Mouse (Mus musculus): ENCODE results near the gene Unc5cl. TPM values are rescaled to one million over a fixed set of nuclear protein-coding genes. Genes with fewer than 3 reads are reported as not detected.

Gene Unc5cl
- polyA plus RNA-seq, 1 experiment from 2014 or later = 0.15 TPM

DNA sequence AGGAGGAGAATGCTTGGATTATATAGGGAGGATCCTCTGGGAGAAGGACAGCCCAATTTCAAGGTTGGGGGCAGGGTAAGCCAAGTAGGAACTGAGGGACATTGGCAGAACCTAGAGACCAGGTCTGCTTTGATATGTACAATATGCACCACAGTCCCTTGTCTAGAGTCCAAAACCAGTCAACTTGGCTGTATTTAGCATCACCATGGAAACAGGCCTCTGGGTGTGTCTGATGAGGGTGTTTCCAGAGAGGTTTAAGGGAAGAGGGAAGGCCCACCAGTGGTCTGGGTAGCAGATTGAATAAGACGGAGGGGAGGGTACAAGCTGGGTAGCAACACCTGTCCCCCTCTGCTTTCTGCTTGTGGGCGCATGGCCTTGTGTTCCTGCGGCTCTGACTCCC is 34.8 kb downstream of the Unc5cl start:
- Histone ChIP-seq H3K27ac (no peak overlapping the region), H3K4me2 (no peak overlapping the region), H3K4me1 (no peaks in the 10 kb centered on the region), H3K36me3 (ENCODE audit: poor library complexity, severe bottlenecking) (no peaks in the 10 kb centered on the region), H3K9me3 (replicated peaks) (no peaks in the 10 kb centered on the region), H3K27me3 (no peaks in the 10 kb centered on the region), H3K9ac (no peak overlapping the region), H3K4me3 (no peak overlapping the region)
- WGBS = 91% methylated on average over 3 of the region's 3 CpGs
- no peak for ATAC-seq

DNA sequence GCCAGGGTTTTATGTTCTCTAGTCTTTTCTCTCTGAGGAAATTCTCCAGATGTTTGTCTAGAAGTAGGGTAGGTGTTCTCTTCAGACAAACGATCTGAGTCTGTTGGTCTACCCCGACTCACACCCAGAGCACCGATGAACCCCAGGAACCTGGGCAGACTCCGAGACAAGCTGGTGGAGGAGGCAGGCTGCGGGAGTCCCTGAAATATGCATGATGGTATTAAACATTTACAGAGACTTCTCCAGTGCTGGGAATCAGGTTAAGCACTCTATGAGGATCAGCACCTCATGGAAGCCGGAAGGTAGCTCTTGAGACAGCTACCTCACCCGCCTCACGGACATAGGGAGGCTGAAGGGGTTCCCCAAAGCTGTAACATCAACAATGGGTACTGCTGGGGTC is 37.9 kb downstream of the Unc5cl start:
- H3K4me3 ChIP-seq = no peak overlapping the region
- no peak overlapping the region for H3K4me2 ChIP-seq
- no peak for ATAC-seq
- no peaks in the 10 kb centered on the region for H3K9me3 ChIP-seq (replicated peaks)
- H3K4me1 ChIP-seq = no peaks in the 10 kb centered on the region
- WGBS = 93% methylated on average over 8 of the region's 8 CpGs
- H3K27me3 ChIP-seq = no peaks in the 10 kb centered on the region
- H3K36me3 ChIP-seq (ENCODE audit: poor library complexity, severe bottlenecking) = no peaks in the 10 kb centered on the region
- H3K9ac ChIP-seq = no peak overlapping the region
- H3K27ac ChIP-seq = no peak overlapping the region

DNA sequence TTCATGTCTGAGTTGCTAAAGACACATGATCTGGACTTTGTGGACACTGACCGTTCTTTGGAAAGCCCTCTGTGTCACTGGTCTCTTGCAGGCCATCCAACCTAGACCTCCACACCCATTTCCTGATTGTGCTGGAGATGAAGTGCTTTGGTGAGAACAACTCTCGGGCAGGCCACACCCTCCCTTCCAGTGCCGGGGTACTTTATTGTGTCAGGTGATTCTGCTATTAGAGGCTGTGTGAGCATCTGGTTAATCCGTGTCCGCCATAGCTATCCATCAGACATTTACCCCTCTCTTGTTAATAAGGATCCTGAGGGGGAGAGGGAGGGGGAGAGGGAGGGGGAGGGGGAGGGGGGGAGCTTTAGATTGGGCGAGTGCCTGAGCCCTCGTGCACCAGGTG is 38.9 kb downstream of the Unc5cl start:
- H3K4me2 ChIP-seq = no peak overlapping the region
- H3K9me3 ChIP-seq (replicated peaks) = no peaks in the 10 kb centered on the region
- WGBS = 51% methylated on average over 7 of the region's 7 CpGs
- H3K4me1 ChIP-seq = no peaks in the 10 kb centered on the region
- no peak overlapping the region for H3K9ac ChIP-seq
- H3K36me3 ChIP-seq (ENCODE audit: poor library complexity, severe bottlenecking) = no peaks in the 10 kb centered on the region
- H3K27me3 ChIP-seq = no peaks in the 10 kb centered on the region
- peak; percentile 21; the same call in 1 of the 2 replicates for ATAC-seq
- H3K27ac ChIP-seq = no peak overlapping the region
- H3K4me3 ChIP-seq = no peak overlapping the region

DNA sequence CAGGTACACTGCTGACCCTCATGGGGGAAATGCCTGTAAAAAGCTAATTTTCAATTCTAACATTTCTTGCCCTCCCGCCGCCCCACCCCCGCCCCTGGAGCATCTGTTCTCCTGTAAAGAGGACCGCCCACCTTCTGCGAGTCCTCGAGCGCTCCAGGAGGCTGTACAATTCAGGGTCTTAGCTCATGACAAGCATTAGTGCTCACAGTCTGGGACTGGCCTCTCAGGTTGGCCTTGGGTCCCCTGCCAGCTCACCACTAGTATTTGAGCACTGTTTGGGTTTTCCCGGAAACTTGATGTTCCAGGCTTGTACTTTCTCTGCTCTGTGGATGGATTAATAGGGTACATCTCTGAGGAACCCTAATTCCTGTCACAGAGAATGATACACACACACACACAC is 39.3 kb downstream of the Unc5cl start:
- no peak overlapping the region for H3K4me3 ChIP-seq
- H3K9ac ChIP-seq = no peak overlapping the region
- no peaks in the 10 kb centered on the region for H3K9me3 ChIP-seq (replicated peaks)
- H3K36me3 ChIP-seq (ENCODE audit: poor library complexity, severe bottlenecking) = no peaks in the 10 kb centered on the region
- H3K4me2 ChIP-seq = no peak overlapping the region
- no peaks in the 10 kb centered on the region for H3K4me1 ChIP-seq
- H3K27me3 ChIP-seq = no peaks in the 10 kb centered on the region
- 63% methylated on average over 8 of the region's 8 CpGs for WGBS
- ATAC-seq = peak; percentile 27; the same call in 1 of the 2 replicates
- H3K27ac ChIP-seq = no peak overlapping the region

DNA sequence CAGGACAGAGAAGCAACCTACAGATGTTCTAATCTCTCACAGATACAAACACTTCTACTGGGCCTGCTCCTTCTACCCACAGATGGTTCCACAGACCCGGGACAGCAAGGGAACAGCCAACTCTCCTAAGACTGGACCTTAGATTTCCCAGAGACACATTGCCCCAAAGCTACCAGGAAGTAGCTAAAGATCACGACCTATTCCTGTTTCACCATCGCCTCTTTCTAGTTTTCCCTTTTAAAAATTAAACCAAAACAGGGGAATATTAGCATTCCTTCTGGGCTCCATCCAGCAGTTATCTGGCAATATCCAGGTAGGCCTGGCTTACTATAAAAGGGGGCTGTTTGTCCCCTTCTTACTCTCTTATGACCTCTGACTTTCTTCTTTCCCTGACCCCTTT is 43.3 kb downstream of the Unc5cl start:
- Histone ChIP-seq H3K4me2 (no peak overlapping the region), H3K4me3 (no peak overlapping the region), H3K27ac (no peak overlapping the region), H3K36me3 (ENCODE audit: poor library complexity, severe bottlenecking) (no peaks in the 10 kb centered on the region), H3K9ac (no peak overlapping the region), H3K4me1 (no peaks in the 10 kb centered on the region), H3K27me3 (no peaks in the 10 kb centered on the region), H3K9me3 (replicated peaks) (no peaks in the 10 kb centered on the region)
- 87% methylated on average over 3 of the region's 3 CpGs for WGBS
- no peak for ATAC-seq

DNA sequence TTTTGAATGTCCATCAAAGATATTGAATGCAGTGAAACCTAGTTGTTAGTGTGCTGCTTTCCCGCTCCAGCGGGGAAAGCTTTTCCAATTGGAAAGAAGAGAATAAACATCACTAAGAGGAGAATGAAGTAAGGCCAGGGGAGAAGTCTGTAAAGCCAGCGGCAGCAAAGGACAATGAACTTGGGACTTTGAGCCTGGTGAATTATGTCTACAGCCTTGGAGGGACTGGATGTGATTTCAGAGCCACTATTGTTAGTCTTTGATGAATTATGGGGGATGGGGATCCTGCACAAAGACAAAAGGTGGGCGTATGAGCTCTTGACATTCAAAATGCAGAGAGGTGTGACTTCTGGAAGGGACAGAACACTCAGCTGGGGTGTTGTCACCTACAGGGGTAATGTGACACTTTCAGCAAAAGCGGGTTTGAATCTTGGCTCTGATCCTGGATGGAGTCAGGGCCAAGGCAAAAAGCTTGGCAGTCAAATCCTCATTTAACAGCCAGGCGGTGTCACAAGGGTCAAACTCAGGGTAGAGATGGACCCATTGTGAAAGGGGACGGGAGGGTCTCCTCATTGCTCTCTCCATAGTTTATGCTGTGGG is 46.2 kb downstream of the Unc5cl start:
- 0 out of 2 replicates have a peak, but pooled peaks cover 4% of the 10 kb centered on the region for H3K9me3 ChIP-seq (replicated peaks)
- H3K27me3 ChIP-seq = no peaks in the 10 kb centered on the region
- ATAC-seq = no peak
- H3K27ac ChIP-seq = no peak overlapping the region
- no peaks in the 10 kb centered on the region for H3K36me3 ChIP-seq (ENCODE audit: poor library complexity, severe bottlenecking)
- H3K4me3 ChIP-seq = no peak overlapping the region
- H3K9ac ChIP-seq = no peak overlapping the region
- H3K4me1 ChIP-seq = peaks cover 20% of the 10 kb centered on the region
- no peak overlapping the region for H3K4me2 ChIP-seq
- 81% methylated on average over 7 of the region's 7 CpGs for WGBS

DNA sequence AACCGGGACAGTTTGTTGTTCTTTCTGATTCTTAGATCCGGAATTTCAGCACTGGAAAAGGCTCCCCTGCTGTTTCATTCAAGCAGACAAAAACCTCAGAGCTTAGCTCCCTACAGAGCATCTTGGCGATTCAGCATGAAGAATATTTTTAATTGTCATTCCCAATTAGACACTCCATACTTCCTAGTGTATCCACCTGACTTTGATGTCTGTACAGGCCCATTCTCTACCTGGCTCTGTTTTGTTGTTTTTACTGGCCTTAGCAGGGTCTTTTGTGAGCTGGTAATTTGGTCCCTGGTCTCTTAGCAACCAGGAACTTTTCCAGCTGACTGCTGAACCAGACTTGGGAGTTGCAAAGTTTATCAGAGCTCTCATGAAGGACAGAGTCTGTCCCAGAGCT is 50.3 kb downstream of the Unc5cl start:
- ATAC-seq = no peak
- WGBS = 0% methylated on average over 3 of the region's 3 CpGs
- Histone ChIP-seq H3K9me3 (replicated peaks) (0 out of 2 replicates have a peak, but pooled peaks cover 4% of the 10 kb centered on the region), H3K27me3 (no peaks in the 10 kb centered on the region), H3K36me3 (ENCODE audit: poor library complexity, severe bottlenecking) (no peaks in the 10 kb centered on the region), H3K4me3 (no peak overlapping the region), H3K4me1 (peaks cover 20% of the 10 kb centered on the region), H3K27ac (peak overlapping the region; percentile 48), H3K4me2 (no peak overlapping the region), H3K9ac (0 out of 2 replicates have a peak overlapping the region, but pooled peaks have one; percentile 9)

DNA sequence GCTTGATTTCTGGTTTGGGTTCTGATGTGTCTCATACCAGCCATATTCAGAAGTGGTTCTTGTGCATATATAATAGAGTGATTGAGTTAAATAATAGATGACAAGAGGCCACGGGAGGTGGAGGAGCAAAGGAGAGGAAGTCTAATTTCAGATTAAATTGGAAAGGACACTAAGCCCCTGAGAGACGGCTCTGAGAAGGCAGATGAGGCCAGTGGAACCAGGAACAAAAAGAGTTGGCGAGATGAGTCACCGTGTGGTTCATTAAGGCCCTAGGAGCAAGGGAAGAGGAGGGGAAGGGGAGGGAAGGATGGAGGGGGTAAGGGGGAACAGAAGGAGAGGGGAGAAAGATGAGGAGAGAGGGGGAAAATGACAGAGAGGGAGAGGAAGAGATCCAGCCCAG is 52.3 kb downstream of the Unc5cl start:
- no peaks in the 10 kb centered on the region for H3K27me3 ChIP-seq
- peaks cover 20% of the 10 kb centered on the region for H3K4me1 ChIP-seq
- ATAC-seq = no peak

DNA sequence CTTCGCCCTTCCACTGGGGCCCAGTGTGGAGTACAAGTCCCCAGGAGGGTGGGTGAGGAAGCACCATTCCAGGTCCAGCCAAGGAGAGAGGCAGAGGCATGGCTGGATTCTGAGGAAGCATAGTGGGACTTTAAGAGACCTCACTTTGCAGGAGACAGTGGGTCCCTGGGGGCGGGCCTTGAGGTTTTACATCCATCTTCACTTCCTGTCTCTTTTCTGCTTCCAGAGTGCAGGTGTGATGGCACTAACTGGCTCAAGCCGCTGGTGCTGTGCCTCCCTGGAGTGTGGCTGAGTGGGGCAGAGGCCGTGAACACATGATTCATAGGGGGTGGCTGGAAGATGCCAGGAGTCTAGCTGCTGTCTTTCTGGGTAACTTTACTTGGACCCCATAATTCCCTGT is 54.9 kb downstream of the Unc5cl start:
- Histone ChIP-seq H3K36me3 (ENCODE audit: poor library complexity, severe bottlenecking) (no peaks in the 10 kb centered on the region), H3K4me1 (peaks cover 24% of the 10 kb centered on the region), H3K4me2 (no peak overlapping the region), H3K9ac (no peak overlapping the region), H3K27ac (no peak overlapping the region), H3K27me3 (no peaks in the 10 kb centered on the region), H3K4me3 (no peak overlapping the region), H3K9me3 (replicated peaks) (no peaks in the 10 kb centered on the region)
- ATAC-seq = no peak
- 79% methylated on average over 4 of the region's 4 CpGs for WGBS

More for the DNA sequence above, 52.3 kb downstream of the Unc5cl start:
- Histone ChIP-seq H3K9ac (no peak overlapping the region), H3K36me3 (ENCODE audit: poor library complexity, severe bottlenecking) (no peaks in the 10 kb centered on the region), H3K4me3 (no peak overlapping the region), H3K9me3 (replicated peaks) (0 out of 2 replicates have a peak, but pooled peaks cover 4% of the 10 kb centered on the region), H3K27ac (no peak overlapping the region), H3K4me2 (no peak overlapping the region)
- 30% methylated on average over 4 of the region's 4 CpGs for WGBS

DNA sequence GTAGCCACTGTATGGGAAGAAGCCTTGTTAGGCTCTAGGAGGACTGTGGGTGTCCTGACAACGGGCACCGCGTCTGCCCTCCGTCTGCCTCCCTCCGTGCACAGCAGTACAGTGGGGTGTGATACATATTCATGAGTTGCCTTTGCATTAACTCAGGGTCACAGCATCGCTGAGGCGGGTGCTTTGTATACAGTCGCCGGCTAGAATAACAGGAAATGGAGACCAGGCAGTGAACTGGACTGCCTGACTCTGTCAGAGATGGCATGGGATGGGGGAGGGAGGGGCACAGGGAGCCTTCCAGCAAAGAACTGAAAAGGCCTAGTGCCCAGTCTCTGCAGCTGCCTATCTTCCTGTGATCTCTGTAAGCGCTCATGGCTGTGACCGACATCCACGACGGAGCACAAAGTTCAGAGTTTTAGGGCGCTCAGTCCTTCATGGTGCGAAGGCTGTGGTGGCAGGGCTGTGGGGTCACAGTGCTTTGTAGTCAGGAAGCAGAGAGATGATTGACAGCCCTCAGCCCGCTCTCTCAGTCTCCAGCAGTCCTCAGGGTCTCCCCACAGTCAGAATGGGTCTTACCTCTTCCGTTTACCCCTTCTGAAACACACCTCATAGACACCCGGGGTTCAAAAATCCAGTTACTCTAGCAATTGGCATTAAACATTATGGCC is 58.0 kb downstream of the Unc5cl start:
- no peaks in the 10 kb centered on the region for H3K27me3 ChIP-seq
- peak overlapping the region; percentile 21; the same call in 1 of the 2 replicates for H3K9ac ChIP-seq
- H3K4me1 ChIP-seq = peaks cover 10% of the 10 kb centered on the region
- no peak overlapping the region for H3K4me3 ChIP-seq
- H3K36me3 ChIP-seq (ENCODE audit: poor library complexity, severe bottlenecking) = no peaks in the 10 kb centered on the region
- peak; percentile 96 for ATAC-seq
- no peaks in the 10 kb centered on the region for H3K9me3 ChIP-seq (replicated peaks)
- peak overlapping the region; percentile 20 for H3K4me2 ChIP-seq
- peak overlapping the region; percentile 3; the same call in 1 of the 2 replicates for H3K27ac ChIP-seq
- WGBS = 30% methylated on average over 18 of the region's 18 CpGs

DNA sequence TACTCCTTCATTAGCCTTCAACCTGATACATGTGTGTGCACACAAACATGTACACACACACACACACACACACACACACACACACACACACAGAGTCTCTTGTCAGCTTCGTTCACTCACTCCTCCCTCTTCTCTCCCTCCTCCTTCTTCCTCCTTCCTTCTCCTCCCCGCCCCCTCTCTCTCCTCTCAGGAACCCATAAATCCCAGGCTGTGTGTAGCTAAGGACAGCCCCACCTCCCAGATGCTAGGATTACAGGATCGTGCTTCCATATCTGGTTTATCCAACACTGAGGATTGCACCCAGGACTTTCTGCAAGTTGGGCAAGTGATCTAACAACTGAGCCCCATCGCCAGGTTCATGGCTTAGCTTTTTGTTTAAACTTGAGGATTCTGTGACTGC is 59.9 kb downstream of the Unc5cl start:
- peaks cover 10% of the 10 kb centered on the region for H3K4me1 ChIP-seq
- H3K27ac ChIP-seq = no peak overlapping the region
- no peaks in the 10 kb centered on the region for H3K27me3 ChIP-seq
- no peaks in the 10 kb centered on the region for H3K36me3 ChIP-seq (ENCODE audit: poor library complexity, severe bottlenecking)
- no peak overlapping the region for H3K4me3 ChIP-seq
- H3K4me2 ChIP-seq = no peak overlapping the region
- ATAC-seq = no peak
- WGBS = 56% methylated on average over 4 of the region's 4 CpGs
- no peaks in the 10 kb centered on the region for H3K9me3 ChIP-seq (replicated peaks)
- no peak overlapping the region for H3K9ac ChIP-seq

DNA sequence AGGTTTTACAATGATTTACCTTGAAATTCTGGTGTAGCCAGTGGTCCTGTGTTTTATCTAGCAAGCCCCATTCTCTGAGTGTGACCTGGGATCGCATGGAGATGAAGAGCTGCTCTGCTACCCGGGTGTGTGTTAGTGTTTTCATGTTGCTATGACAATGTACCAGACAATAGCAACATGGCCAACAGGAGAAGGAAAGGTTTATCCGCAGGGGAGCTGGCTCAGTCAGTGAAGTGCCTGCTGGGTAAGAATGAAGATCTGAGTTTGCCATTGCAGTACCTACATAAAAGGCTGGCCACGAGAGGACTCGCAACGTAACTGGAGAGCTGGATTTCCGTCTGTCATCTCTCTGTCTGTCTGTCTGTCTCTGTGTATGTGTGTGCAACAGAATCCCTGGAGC is 64.3 kb downstream of the Unc5cl start:
- no peak for ATAC-seq
- Histone ChIP-seq H3K27me3 (no peaks in the 10 kb centered on the region), H3K4me3 (no peak overlapping the region), H3K4me1 (no peaks in the 10 kb centered on the region), H3K9ac (no peak overlapping the region), H3K9me3 (replicated peaks) (no peaks in the 10 kb centered on the region), H3K36me3 (ENCODE audit: poor library complexity, severe bottlenecking) (no peaks in the 10 kb centered on the region), H3K27ac (no peak overlapping the region), H3K4me2 (no peak overlapping the region)
- WGBS = 71% methylated on average over 7 of the region's 7 CpGs

DNA sequence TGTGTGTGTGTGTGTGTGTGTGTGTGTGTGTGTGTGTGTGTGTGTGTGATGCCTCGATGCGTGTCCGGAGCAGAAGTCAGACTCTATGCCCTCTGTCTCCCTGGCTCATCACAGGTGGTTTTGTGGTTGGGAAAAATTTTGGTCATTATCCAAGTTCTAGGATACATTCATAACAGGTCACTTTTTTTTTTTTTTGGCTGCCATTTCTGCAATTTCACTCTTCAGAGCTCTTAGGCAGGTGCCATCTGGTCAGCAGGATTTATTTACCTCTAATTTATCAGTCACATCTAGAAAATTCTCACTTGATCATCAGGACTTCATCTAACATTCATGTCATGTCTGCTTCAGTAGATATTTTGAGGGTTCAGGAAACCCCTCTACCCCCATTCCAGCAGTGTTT is 65.7 kb downstream of the Unc5cl start:
- no peak overlapping the region for H3K4me2 ChIP-seq
- no peak overlapping the region for H3K27ac ChIP-seq
- WGBS = 95% methylated on average over 3 of the region's 3 CpGs
- no peak overlapping the region for H3K9ac ChIP-seq
- no peaks in the 10 kb centered on the region for H3K9me3 ChIP-seq (replicated peaks)
- H3K36me3 ChIP-seq (ENCODE audit: poor library complexity, severe bottlenecking) = no peaks in the 10 kb centered on the region
- no peaks in the 10 kb centered on the region for H3K27me3 ChIP-seq
- no peak for ATAC-seq
- no peaks in the 10 kb centered on the region for H3K4me1 ChIP-seq
- no peak overlapping the region for H3K4me3 ChIP-seq

Data from forebrain, embryonic 13.5 days (tissue).